Mouse (Mus musculus): Measurements from ENCODE around the gene Ctrc.
A peak's percentile ranks its signal among the peaks of the same experiment; 100 is the strongest.
"Not testable (repeated sequence)": the region's sequence is repeated elsewhere in the genome, so short reads cannot be mapped to it uniquely, and the experiment has no call there.

Gene Ctrc

DNA sequence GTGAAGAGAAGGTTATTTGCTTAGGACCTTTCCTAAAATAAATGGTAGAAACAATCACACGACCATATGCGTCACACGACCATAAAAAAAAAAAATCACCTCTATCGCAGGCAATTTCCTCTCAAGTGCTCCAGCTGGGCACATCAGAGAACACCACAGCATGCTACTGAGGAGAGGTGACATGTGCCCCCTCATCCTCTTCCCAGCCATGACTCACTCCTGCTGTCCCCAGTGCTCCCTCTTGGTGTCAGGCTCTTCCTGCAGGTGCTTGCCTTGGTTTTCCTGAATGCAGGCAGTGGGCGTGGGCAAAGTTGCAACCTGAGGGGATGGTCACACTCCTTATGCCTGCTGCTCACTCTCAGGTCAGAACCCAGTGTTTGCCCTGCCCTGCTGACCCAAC, 61.3 kb downstream of the Ctrc start:
- DNase-seq: no peak

GRCm38 (mm10) chr4:141781201-141781985, 64.8 kb downstream of the Ctrc start:
- no peak for DNase-seq

DNA sequence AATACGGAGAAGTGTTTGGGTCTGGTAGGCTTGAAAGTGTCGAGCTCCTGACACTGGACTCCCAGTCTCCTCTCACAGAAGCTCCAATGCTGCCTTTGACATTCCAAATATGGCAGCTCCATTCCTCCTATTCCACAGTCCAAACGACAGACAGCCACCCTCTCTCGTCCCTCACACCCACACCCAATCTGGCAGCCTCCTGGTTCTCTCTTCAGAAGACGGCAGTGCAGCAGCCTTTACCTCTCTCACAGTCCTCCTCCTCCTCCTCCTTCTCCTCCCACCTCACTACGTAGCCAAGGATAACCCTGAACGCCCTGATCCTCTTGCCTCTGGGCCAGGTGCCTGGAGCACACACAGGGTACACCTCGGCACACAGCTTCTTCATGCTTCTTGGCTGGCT, 66.3 kb downstream of the Ctrc start:
- DNase-seq: no peak

GRCm38 (mm10) chr4:141773019-141773418, 73.1 kb downstream of the Ctrc start:
- not testable (repeated sequence) for DNase-seq

DNA sequence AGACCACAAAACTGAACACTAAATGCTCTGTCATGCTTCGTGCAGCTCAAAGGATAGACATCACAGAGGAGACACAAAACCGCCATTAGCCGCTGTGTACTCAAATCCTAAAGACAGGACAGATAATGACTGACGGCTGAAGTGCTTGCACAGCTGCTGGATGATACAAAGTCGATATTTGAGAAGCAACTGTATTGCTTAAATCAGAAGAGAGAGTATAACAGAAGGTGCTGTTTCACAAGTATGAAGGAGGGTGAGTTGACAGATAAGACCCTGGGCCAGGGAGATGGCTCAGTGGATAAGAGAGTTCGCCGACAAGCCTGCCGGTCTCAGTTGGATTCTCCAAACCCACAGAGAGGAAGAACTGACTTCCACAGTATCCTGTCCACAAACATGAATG, 74.3 kb downstream of the Ctrc start:
- DNase-seq: no peak

- DNase-seq: no peak
Measured at GRCm38 (mm10) chr4:141769501-141770160, 76.5 kb downstream of the Ctrc start.

- DNase-seq: no peak
Measured at GRCm38 (mm10) chr4:141767353-141768036, 78.7 kb downstream of the Ctrc start.

- peak in 1 of 2 experiments; percentile 47 for DNase-seq
Measured at GRCm38 (mm10) chr4:141766668-141767352, 79.3 kb downstream of the Ctrc start.

- DNase-seq: no peak
Measured at GRCm38 (mm10) chr4:141766316-141766667, 79.9 kb downstream of the Ctrc start.

GRCm38 (mm10) chr4:141765008-141765407, 81.2 kb downstream of the Ctrc start:
- DNase-seq: no peak
